Mouse (Mus musculus): ENCODE results near the gene Ubd.
"Not testable (repeated sequence)": the region's sequence is repeated elsewhere in the genome, so short reads cannot be mapped to it uniquely, and the experiment has no call there.

The Ubd gene

GRCm38 (mm10) chr17:37193656-37194055, at the start of gene Ubd:
Gene Ubd, plus strand, starts transcription at chr17:37193892.
- DNase-seq (ENCODE audit: extremely low spot score, low spot score) = no peak

GRCm38 (mm10) chr17:37161394-37161793, 32.3 kb upstream of the Ubd start, which contains the start of gene Olfr93:
Gene Olfr93, minus strand, starts transcription at chr17:37161494.
- no peak for DNase-seq (ENCODE audit: extremely low spot score, low spot score)

GRCm38 (mm10) chr17:37185474-37185873, 8.2 kb upstream of the Ubd start:
- DNase-seq (ENCODE audit: extremely low spot score, low spot score) = no peak

GRCm38 (mm10) chr17:37190711-37191110, 3.0 kb upstream of the Ubd start:
- DNase-seq (ENCODE audit: extremely low spot score, low spot score) = no peak

GRCm38 (mm10) chr17:37193032-37193431, 660 bp upstream of the Ubd start:
- DNase-seq (ENCODE audit: extremely low spot score, low spot score) = no peak

GRCm38 (mm10) chr17:37194782-37195181, 1.1 kb downstream of the Ubd start:
- DNase-seq (ENCODE audit: extremely low spot score, low spot score) = no peak

GRCm38 (mm10) chr17:37196845-37197724, 3.4 kb downstream of the Ubd start:
- DNase-seq (ENCODE audit: extremely low spot score, low spot score) = peak; percentile 75

GRCm38 (mm10) chr17:37200894-37201293, 7.2 kb downstream of the Ubd start, which contains the start of gene Olfr94:
Gene Olfr94, minus strand, starts transcription at chr17:37200994.
- DNase-seq (ENCODE audit: extremely low spot score, low spot score) = no peak

GRCm38 (mm10) chr17:37203206-37203916, 9.7 kb downstream of the Ubd start:
- DNase-seq (ENCODE audit: extremely low spot score, low spot score) = peak; percentile 74

GRCm38 (mm10) chr17:37203917-37204236, 10.2 kb downstream of the Ubd start:
- no peak for DNase-seq (ENCODE audit: extremely low spot score, low spot score)

- DNase-seq (ENCODE audit: extremely low spot score, low spot score) = peak; percentile 24
Observed at GRCm38 (mm10) chr17:37210884-37211768, 17.4 kb downstream of the Ubd start.

GRCm38 (mm10) chr17:37213018-37213417, 19.3 kb downstream of the Ubd start, which contains the start of gene Olfr95:
Gene Olfr95, minus strand, starts transcription at chr17:37213118.
- DNase-seq (ENCODE audit: extremely low spot score, low spot score) = no peak

- DNase-seq (ENCODE audit: extremely low spot score, low spot score) = no peak
Observed at GRCm38 (mm10) chr17:37218486-37218885, 24.8 kb downstream of the Ubd start.

- no peak for DNase-seq (ENCODE audit: extremely low spot score, low spot score)
Observed at GRCm38 (mm10) chr17:37219846-37220245, 26.2 kb downstream of the Ubd start, which contains the start of gene Olfr96. Gene Olfr96, plus strand, starts transcription at chr17:37220146.

GRCm38 (mm10) chr17:37221879-37222278, 28.2 kb downstream of the Ubd start:
- DNase-seq (ENCODE audit: extremely low spot score, low spot score) = no peak

GRCm38 (mm10) chr17:37237230-37237629, 43.5 kb downstream of the Ubd start, which contains the start of gene Olfr97:
Gene Olfr97, minus strand, starts transcription at chr17:37237330.
- not testable (repeated sequence) for DNase-seq (ENCODE audit: extremely low spot score, low spot score)

- no peak for DNase-seq (ENCODE audit: extremely low spot score, low spot score)
Observed at GRCm38 (mm10) chr17:37242198-37242597, 48.5 kb downstream of the Ubd start.

Data from neural tube, embryonic 10.5 days (tissue).